Mouse (Mus musculus) left cerebral cortex, postnatal 36 days (tissue): Measurements from ENCODE around the gene C2cd5. TPM values are rescaled to one million over a fixed set of nuclear protein-coding genes. Genes with fewer than 3 reads are reported as not detected.

Experiments used
- DNase-seq, 2 experiments: peaks; one replicate each; pipeline ENCODE4 v3.0.0; 2021 to 2022; ENCODE audit warnings: low spot score in 2 of 2, mixed read lengths in 1 of 2
- intact Hi-C: fragments of 180-260 bp; cut with DNase I; formaldehyde crosslinking; loops from one replicate; pipeline ENCODE4 v1.15.1; 2025
- total RNA-seq, 2 experiments: library from RNA; stranded (reverse); gene quantifications; 2 replicates each; pipeline ENCODE4 v1.2.3; 2021

C2cd5 gene
- total RNA-seq, 2 experiments from 2014 or later: 75.8 to 109 TPM

DNA sequence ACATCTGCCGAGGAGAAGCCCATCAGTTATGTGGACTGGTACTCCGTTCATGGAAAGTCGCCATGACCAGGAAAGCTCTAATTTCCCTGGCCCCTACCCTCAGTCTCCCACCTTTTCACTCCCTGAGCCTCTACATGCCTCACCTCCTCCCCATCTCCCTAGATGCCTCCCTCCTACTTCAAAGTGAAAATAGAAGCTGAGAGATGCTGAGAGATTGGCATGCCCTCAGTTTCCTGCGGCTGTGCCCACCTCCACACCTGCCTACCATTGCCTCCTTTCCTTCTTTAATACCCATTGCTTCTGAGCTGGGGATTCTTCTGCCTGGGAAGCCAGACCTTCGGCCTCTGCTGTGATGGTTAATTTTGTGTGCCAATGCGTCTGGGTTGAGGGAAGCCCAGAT, 19.4 kb upstream of the C2cd5 start:
- DNase-seq: peak in 1 of 2 experiments; percentile 30
- intact Hi-C loops: no loop called here

DNA sequence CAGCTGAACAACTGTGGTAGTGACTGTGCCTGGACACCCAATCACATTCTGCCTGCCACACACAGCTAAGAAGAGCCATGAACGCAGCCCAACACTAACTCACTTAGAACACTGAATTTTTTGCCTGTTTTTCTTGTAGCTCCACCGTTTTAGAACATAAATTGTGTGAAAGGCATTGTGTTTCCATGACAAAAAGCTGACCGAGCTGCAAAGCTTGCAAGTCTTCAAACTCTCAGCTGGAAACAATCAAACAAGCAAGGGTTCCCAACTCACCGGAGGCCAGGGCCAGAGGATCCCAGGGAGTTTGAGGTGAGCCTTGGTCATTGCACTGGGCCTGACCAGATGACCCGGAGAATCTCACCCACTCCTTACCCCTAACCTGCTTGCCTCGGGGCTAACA, 16.8 kb upstream of the C2cd5 start:
- intact Hi-C loops: no loop called here
- DNase-seq: no peak

GRCm38 (mm10) chr6:143115505-143115904, 15.6 kb upstream of the C2cd5 start:
- no peak for DNase-seq
- intact Hi-C loops: no loop called here

- DNase-seq: no peak
- intact Hi-C loops: no loop called here
These were observed 15.1 kb upstream of the C2cd5 start for GRCm38 (mm10) chr6:143115011-143115445.

- intact Hi-C loops: no loop called here
- DNase-seq: no peak
These were observed 14.6 kb upstream of the C2cd5 start for GRCm38 (mm10) chr6:143114556-143114955.

DNA sequence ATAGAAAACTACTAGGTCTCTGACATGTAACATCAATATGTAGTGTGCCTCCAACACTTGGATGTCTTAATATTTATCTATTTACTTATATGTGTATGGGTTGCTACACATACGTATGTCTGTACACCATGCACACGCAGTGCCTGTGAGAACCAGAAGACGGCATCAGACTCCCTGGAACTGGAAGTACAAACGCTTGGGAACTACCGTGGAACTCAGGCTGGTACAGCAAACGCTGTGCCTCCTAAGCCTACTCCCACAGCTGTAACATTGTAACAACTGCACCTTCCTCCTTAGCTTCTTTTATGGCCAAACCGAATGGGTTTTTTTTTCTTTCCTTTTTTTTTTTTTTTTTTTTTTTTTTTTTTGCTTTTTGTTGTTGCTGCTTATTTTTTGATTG, 10.4 kb upstream of the C2cd5 start:
- no peak for DNase-seq
- intact Hi-C loops: no loop called here

GRCm38 (mm10) chr6:143109622-143110218, 9.8 kb upstream of the C2cd5 start:
- intact Hi-C loops: no loop called here

GRCm38 (mm10) chr6:143108031-143108430, 8.1 kb upstream of the C2cd5 start:
- intact Hi-C loops: no loop called here

More at GRCm38 (mm10) chr6:143109622-143110218, 9.8 kb upstream of the C2cd5 start:
- DNase-seq: no peak

DNA sequence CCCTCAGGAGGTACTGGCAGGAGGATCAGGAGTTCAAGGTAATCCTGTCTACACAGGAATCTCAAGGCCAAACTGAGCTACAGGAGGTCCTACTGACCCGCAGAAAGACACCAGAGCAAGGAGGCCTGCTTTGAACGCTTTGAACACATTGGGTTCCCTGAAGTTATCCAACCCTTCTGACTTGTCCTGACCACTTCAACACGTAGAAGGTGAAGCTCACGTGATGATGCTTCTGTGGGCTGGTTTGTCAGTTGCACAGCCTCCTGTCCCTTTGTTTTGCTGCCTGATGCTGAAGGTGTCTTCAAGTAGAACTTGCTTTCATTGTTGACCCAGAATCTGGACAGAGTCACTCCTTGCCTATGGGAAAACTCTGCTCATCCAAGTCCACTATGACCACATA, 7.7 kb upstream of the C2cd5 start:
- no peak for DNase-seq
- intact Hi-C loops: no loop called here

More at GRCm38 (mm10) chr6:143108031-143108430, 8.1 kb upstream of the C2cd5 start:
- no peak for DNase-seq

GRCm38 (mm10) chr6:143105766-143106165, 5.8 kb upstream of the C2cd5 start:
- intact Hi-C loops: no loop called here
- no peak for DNase-seq

DNA sequence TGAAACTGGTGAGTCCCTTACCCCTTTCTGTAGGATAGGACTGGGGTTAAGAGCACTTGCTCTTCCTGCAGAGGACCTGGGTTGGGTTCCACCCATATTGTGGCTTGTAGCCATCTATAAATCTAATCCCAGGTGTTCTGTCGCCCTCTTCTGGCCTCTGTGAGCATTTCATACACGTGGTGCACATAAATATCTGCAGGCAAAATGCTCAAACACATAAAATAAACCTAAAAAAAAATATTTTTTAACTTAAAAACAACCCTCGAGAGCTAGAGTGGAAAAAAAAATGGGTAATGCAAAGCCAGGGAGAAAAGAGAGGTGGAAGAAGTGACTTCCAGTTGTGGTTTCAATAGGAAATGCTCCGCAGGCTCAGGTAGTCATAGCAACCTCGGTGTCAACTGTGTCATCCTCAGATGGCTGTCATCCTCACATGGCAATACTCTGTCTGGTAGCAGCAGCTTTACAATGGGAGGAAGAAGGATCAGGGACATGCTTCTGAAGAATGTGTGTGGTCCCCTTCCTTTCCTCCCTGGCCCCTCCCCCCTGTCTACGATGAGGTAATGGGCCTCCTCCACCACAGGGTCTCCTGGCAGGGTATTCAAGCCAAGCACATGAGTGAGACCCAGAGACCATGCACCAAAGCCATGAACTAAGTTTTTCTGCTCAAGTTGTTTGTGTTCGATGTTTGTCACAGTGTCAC, 4.2 kb upstream of the C2cd5 start:
- intact Hi-C loops: no loop called here
- no peak for DNase-seq

DNA sequence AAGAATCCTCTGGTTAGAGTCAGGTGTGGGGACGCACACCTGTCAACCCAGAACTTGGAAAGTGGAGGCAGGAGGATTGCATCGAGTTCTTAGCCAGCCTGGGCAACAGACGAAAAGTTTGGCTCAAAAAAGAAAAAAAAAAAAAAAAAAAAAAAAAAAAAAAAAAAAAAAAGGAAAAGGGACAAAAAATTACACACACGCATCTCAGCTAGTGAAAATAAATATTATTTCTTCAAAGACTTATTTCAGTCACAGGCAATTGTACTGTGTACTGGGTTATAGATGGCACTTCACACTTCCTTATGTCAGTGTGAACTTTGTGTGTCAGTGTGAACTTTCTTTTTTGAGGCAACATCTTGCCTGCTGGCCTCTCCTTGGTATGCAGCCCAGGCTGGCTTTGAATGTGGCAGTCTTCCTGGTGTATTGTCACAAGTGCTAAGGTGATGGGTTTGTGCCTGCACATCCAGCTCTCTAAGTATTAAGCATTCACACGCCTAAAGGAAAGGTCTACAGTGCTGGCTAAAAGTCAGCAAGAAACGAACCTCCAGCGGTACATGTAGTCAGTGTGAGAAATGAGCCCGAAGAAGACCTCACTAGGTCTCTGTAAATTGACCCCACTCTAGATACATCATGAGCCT, 656 bp upstream of the C2cd5 start:
- intact Hi-C loops: no loop called here

GRCm38 (mm10) chr6:143099281-143099680, 660 bp downstream of the C2cd5 start:
- intact Hi-C loops: loop anchor here (2.0 kb wide), 1 partner anchor 68 kb away; the partner anchor contains the start of gene Etnk1
- no peak for DNase-seq

More for the DNA sequence above, 656 bp upstream of the C2cd5 start:
- DNase-seq: no peak

GRCm38 (mm10) chr6:143095126-143095525, 4.8 kb downstream of the C2cd5 start:
- intact Hi-C loops: no loop called here
- DNase-seq: no peak

GRCm38 (mm10) chr6:143092856-143093255, 7.1 kb downstream of the C2cd5 start:
- intact Hi-C loops: no loop called here
- no peak for DNase-seq

DNA sequence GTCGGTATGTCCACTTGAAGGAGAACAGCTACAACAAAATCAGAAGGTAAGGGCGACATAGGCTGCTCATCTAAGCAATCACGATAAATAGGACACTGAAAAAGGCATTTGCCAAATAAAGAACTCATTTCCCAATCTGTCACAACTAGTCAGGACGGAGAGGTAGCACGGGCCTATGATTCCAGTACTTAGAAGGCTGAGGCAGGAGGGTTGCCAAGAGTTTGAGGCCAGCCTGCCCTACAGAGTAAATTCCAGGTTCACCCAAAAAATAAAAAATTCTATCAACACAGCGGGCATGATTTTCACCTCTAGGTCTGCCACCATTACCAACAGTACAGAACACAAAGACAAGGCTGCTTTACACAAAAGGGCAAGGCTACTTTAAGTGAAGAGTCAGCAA, 8.9 kb downstream of the C2cd5 start:
- intact Hi-C loops: no loop called here
- no peak for DNase-seq

DNA sequence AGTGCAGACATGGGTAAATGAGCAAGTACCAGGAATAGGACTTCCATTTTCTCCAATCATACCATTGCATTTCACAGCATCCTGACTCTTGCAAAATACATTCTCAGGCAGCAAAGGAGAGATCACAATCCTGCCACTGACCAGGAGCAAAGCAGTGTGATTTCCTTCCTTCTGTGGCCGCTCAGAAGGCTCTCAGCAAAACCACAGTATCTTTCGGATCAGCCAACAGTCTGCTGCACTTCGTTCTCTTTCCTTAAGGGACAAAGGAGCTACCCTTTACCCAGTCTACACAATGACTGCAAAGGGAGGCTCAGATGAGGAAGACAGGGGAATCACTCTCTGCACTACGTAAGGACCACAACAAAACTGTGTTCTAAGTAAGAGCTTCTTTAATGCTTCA, 12.6 kb downstream of the C2cd5 start:
- intact Hi-C loops: no loop called here
- no peak for DNase-seq

DNA sequence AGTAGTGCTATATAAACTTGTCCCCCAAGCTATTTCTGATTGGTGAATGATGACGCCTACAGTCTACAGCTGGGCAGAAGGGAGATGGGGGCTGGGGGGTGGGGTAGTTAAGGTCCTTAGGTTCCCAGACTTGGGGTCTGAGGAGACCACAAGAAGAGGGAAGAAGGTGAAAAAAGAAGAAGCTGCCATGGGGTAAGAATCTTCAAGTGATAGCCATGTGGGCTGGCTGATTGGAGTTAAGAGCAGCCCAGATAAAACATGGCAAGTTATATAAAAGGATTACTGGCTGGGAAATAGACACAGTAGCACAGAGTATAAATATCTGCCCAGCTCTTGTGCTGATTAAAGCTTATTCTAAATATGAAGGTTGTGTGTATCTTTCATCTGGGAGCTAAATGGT, 14.0 kb downstream of the C2cd5 start:
- intact Hi-C loops: no loop called here
- DNase-seq: no peak

- DNase-seq: no peak
- intact Hi-C loops: no loop called here
These were observed 15.5 kb downstream of the C2cd5 start for GRCm38 (mm10) chr6:143084314-143085025.

DNA sequence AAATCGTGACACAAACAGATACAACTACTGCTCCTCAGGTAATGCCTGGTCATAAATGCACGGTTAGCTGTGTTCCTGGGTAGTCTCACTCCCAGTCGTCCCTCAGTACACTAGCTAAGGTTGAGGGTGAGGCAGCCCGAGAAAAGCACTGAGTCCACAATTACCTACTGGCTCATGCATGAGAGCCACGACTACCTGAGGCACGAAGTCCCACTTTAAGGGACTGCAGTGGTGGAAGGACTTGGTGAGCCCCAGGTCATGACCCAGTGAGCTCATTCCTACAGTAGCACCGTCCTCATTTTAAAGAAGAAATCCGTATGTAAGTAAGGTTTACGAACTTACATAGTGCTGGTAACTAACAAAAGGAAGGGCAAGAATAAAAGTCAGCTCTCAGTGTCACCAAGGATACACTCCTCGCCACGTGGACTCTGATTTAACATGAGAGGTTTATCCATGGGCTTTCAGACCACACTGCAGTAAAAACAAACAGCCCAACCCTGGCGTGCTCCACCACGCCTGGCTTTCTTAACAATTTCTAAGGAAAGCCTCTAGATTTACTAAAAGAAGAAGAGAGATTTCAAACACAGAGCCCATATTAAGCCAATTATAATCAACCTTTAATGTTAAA, 18.3 kb downstream of the C2cd5 start:
- intact Hi-C loops: no loop called here
- no peak for DNase-seq
